Mouse (Mus musculus): ENCODE results near the gene Mapk14. TPM values are rescaled to one million over a fixed set of nuclear protein-coding genes. Genes with fewer than 3 reads are reported as not detected.
"Not testable (repeated sequence)": the region's sequence is repeated elsewhere in the genome, so short reads cannot be mapped to it uniquely, and the experiment has no call there.

Gene Mapk14
- polyA plus RNA-seq, 1 experiment from 2014 or later = 26.5 TPM

DNA sequence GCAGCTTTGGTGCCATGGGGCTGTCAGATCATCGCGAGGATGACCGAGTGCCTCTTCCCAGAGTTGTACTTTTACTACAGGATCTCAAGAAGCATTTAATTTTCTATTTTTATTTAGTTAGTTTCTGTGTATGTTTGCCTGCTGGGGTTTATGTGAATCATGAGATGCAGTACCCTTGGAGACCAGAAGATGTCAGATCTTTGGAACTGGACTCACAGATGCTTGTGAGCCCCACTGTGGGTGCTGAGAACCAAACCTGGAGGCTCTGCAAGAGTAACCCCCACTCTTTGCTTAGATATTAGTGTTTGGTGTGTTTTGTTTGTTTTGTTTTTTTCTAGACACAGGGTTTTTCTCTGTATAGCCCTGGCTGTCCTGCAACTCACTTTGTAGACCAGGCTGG, 22.9 kb downstream of the Mapk14 start:
- no peak for DNase-seq (ENCODE audit: low spot score)
- no peak overlapping the region for H3K27ac ChIP-seq (ENCODE audit: low read depth, low read length)
- no peaks in the 10 kb centered on the region for H3K9me3 ChIP-seq (replicated peaks; ENCODE audit: control insufficient read depth, low read length)
- H3K36me3 ChIP-seq (ENCODE audit: control insufficient read depth, insufficient read depth, low read length) = peaks cover 41% of the 10 kb centered on the region
- no peak overlapping the region for H3K4me2 ChIP-seq (ENCODE audit: low read length)
- no peak for ATAC-seq
- H3K4me3 ChIP-seq (ENCODE audit: low read depth, low read length) = no peak overlapping the region
- no peaks in the 10 kb centered on the region for H3K27me3 ChIP-seq (replicated peaks; ENCODE audit: control insufficient read depth, insufficient read depth, low read length)
- WGBS = 95% methylated on average over 3 of the region's 3 CpGs
- H3K9ac ChIP-seq (ENCODE audit: low read length) = no peak overlapping the region
- no peaks in the 10 kb centered on the region for H3K4me1 ChIP-seq (ENCODE audit: control insufficient read depth, insufficient read depth, low read length)

DNA sequence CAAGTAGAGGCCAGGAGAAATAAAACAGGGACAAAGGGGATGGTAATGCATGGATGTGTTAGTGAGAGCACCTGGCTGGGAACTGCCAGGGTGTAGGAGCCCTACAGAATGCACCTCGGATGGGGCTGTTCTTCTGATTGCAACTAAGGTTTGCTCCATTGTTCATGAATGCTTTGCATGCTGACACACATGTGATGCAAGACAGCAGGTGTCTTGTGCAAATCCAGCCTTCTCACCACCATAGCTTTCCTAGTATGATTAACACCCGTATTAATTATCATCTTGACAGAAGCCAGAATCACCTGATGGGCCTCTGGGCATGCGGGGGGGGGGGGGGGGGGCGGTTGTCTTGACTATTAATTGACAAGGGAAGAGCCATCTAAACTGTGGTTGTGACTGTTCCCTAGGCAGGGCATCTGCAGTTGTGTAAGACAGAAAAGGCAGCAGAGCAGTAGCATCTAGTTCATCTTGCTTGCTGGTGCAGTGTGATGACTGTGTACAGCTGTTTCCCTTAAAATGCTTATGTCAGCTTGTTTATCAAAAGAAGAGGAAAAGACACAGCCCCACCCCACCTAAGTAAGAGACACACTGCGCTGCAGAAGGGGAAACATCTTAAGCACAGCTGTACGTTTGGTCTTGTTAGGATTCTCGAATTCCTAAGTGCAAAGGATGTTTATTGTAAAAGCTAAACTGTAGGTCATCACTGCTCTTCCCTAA, 24.9 kb downstream of the Mapk14 start:
- Histone ChIP-seq H3K4me2 (ENCODE audit: low read length) (no peak overlapping the region), H3K9ac (ENCODE audit: low read length) (no peak overlapping the region), H3K36me3 (ENCODE audit: control insufficient read depth, insufficient read depth, low read length) (peaks cover 54% of the 10 kb centered on the region), H3K9me3 (replicated peaks; ENCODE audit: control insufficient read depth, low read length) (no peaks in the 10 kb centered on the region), H3K27me3 (replicated peaks; ENCODE audit: control insufficient read depth, insufficient read depth, low read length) (no peaks in the 10 kb centered on the region), H3K27ac (ENCODE audit: low read depth, low read length) (no peak overlapping the region; the same call in 1 of the 2 replicates), H3K4me3 (ENCODE audit: low read depth, low read length) (no peak overlapping the region), H3K4me1 (ENCODE audit: control insufficient read depth, insufficient read depth, low read length) (no peaks in the 10 kb centered on the region)
- DNase-seq (ENCODE audit: low spot score) = peak; percentile 9
- ATAC-seq = no peak
- 78% methylated on average over 7 of the region's 7 CpGs for WGBS

DNA sequence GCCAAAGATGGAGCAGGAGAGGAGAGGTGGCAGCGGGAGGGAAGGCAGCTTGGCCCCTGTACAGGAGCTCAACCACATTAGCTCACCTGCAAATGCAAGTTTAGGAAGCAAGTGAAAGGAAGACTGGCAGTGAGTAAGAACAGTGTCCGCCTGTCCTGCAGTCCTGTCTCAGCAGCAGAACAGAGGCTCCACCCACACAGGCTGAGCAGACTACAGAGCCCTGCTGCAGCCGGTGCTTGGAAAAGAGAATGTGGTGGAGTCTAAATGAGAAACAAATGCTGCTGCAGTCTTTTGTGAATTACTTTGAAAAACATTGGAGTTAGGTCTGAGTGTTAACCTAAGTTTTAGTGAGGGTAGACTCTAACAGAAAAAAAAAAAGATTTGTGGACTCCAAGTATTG, 26.4 kb downstream of the Mapk14 start:
- Histone ChIP-seq H3K4me2 (ENCODE audit: low read length) (no peak overlapping the region), H3K27me3 (replicated peaks; ENCODE audit: control insufficient read depth, insufficient read depth, low read length) (no peaks in the 10 kb centered on the region), H3K9me3 (replicated peaks; ENCODE audit: control insufficient read depth, low read length) (no peaks in the 10 kb centered on the region), H3K36me3 (ENCODE audit: control insufficient read depth, insufficient read depth, low read length) (peaks cover 54% of the 10 kb centered on the region), H3K4me1 (ENCODE audit: control insufficient read depth, insufficient read depth, low read length) (no peaks in the 10 kb centered on the region), H3K27ac (ENCODE audit: low read depth, low read length) (no peak overlapping the region), H3K4me3 (ENCODE audit: low read depth, low read length) (no peak overlapping the region), H3K9ac (ENCODE audit: low read length) (no peak overlapping the region)
- DNase-seq (ENCODE audit: low spot score) = no peak
- WGBS = 61% methylated on average over 3 of the region's 3 CpGs
- no peak for ATAC-seq

DNA sequence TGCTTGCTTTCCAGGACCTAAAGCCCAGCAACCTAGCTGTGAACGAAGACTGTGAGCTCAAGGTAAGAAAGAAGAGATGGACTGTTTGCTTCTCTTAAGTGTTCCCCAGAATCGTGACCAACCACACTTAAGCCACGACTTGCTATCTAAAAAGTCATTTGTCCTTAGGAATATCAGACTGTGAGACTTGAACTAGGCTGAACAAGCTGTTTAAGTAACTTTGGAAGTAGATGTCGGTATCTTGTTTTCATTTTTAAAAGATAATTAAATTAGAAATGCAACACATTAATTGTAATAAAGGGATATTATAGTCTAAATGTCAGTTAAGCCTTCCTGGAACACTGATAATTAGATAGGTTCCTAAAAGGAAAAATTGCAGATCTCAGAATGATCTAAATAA, 34.7 kb downstream of the Mapk14 start, which contains the start of gene AC170998.1:
Gene AC170998.1, plus strand, starts transcription at position 301 of the 400 bp plus-strand sequence.
- no peaks in the 10 kb centered on the region for H3K9me3 ChIP-seq (replicated peaks; ENCODE audit: control insufficient read depth, low read length)
- DNase-seq (ENCODE audit: low spot score) = no peak
- H3K9ac ChIP-seq (ENCODE audit: low read length) = no peak within 1 kb of the TSS
- H3K27ac ChIP-seq (ENCODE audit: low read depth, low read length) = no peak within 1 kb of the TSS
- no peak for ATAC-seq
- H3K4me3 ChIP-seq (ENCODE audit: low read depth, low read length) = no peak within 1 kb of the TSS
- H3K4me2 ChIP-seq (ENCODE audit: low read length) = no peak within 1 kb of the TSS
- peaks cover 53% of the 10 kb centered on the region for H3K36me3 ChIP-seq (ENCODE audit: control insufficient read depth, insufficient read depth, low read length)
- WGBS = 94% methylated on average over 4 of the region's 4 CpGs
- no peaks in the 10 kb centered on the region for H3K4me1 ChIP-seq (ENCODE audit: control insufficient read depth, insufficient read depth, low read length)
- no peaks in the 10 kb centered on the region for H3K27me3 ChIP-seq (replicated peaks; ENCODE audit: control insufficient read depth, insufficient read depth, low read length)

DNA sequence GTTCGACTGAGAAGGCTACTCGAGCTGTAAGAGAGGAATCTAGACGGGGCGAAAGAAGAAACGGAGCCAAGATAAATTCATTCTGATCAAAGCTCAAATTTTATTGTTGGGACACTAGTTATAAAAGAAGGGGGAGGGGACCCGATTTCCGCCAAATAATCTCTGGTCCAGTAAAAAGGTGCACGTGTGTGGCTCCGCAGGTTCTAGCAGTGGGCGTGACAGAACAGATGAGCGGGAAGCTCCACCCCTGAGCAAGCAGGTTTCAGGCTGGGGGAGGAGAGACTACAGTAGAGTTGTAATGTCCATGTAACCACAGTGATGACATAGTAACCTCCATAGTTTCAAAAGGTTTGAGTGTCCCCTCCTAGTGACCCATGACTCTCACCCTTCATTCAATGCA, 36.4 kb downstream of the Mapk14 start:
- not testable (repeated sequence) for H3K4me1 ChIP-seq (ENCODE audit: control insufficient read depth, insufficient read depth, low read length); ATAC-seq; H3K4me2 ChIP-seq (ENCODE audit: low read length); H3K9ac ChIP-seq (ENCODE audit: low read length); H3K27me3 ChIP-seq (replicated peaks; ENCODE audit: control insufficient read depth, insufficient read depth, low read length); H3K4me3 ChIP-seq (ENCODE audit: low read depth, low read length); H3K9me3 ChIP-seq (replicated peaks; ENCODE audit: control insufficient read depth, low read length); DNase-seq (ENCODE audit: low spot score); H3K27ac ChIP-seq (ENCODE audit: low read depth, low read length)
- H3K36me3 ChIP-seq (ENCODE audit: control insufficient read depth, insufficient read depth, low read length) = peaks cover 71% of the 10 kb centered on the region
- 88% methylated on average over 11 of the region's 11 CpGs for WGBS

DNA sequence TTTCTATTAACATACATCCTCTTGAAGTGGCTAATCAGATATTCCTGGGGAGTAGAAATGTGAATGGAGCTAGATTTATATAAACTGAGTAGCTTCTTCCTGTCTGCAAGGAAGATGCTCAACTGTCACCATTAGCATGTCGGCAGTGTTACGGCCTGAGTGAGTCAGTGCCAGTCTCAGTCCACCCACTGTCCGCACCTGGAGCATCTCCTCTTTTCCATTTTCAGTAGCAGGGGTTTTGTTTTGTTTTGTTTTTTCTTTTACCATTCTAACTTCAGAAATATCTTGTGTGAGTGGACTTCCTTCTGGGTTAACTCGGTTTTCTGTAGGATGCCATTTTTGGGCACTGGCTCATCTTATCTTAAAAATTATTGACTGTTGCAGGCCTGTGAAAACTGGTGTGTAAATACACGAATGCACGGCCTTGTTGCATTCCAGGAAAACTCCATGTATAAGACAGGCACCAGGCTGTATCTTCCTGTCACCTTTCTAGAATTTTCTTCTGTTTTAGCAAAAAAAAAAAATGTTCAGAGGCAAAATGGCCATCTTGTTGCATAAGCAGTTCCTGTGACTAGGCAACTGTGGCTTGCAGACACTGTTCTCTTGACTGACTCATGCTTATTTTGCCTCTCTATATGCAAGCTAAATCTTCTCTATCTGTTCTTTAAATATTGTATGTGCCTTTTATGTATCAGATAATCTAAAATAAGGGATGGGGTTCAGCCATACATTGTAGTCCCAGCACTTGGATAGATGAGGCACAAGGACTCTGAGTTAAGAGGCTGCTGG, 44.4 kb downstream of the Mapk14 start:
- 93% methylated on average over 6 of the region's 6 CpGs for WGBS
- Histone ChIP-seq H3K27ac (ENCODE audit: low read depth, low read length) (no peak overlapping the region), H3K9ac (ENCODE audit: low read length) (no peak overlapping the region), H3K4me1 (ENCODE audit: control insufficient read depth, insufficient read depth, low read length) (no peaks in the 10 kb centered on the region), H3K4me3 (ENCODE audit: low read depth, low read length) (no peak overlapping the region), H3K27me3 (replicated peaks; ENCODE audit: control insufficient read depth, insufficient read depth, low read length) (no peaks in the 10 kb centered on the region), H3K36me3 (ENCODE audit: control insufficient read depth, insufficient read depth, low read length) (peaks cover 60% of the 10 kb centered on the region), H3K4me2 (ENCODE audit: low read length) (no peak overlapping the region), H3K9me3 (replicated peaks; ENCODE audit: control insufficient read depth, low read length) (no peaks in the 10 kb centered on the region)
- DNase-seq (ENCODE audit: low spot score) (no peak), ATAC-seq (no peak)

DNA sequence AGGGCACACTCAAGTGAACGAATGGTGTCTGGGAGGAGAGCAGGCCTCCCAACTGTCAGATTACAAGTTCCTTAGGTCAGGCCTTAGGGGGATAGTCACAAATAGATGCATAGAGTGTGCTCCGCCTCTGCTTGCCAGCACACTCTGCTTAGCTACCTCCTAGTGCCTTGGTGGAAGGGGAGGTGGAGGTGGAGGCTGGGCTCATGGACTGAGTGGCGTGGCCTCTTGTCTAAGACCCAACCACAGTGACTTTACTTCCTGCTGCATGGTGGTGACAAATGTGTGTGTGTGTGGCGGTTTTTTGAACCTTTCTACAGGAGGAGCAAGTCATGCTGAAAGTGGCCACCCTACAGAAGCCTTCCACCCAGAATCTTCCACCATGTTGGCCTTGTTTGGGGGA, 45.4 kb downstream of the Mapk14 start:
- Histone ChIP-seq H3K27ac (ENCODE audit: low read depth, low read length) (no peak overlapping the region), H3K27me3 (replicated peaks; ENCODE audit: control insufficient read depth, insufficient read depth, low read length) (no peaks in the 10 kb centered on the region), H3K9me3 (replicated peaks; ENCODE audit: control insufficient read depth, low read length) (no peaks in the 10 kb centered on the region), H3K4me1 (ENCODE audit: control insufficient read depth, insufficient read depth, low read length) (no peaks in the 10 kb centered on the region), H3K4me2 (ENCODE audit: low read length) (no peak overlapping the region), H3K36me3 (ENCODE audit: control insufficient read depth, insufficient read depth, low read length) (peaks cover 57% of the 10 kb centered on the region), H3K4me3 (ENCODE audit: low read depth, low read length) (no peak overlapping the region), H3K9ac (ENCODE audit: low read length) (no peak overlapping the region)
- no peak for DNase-seq (ENCODE audit: low spot score)
- ATAC-seq = no peak
- 89% methylated on average over 4 of the region's 4 CpGs for WGBS

DNA sequence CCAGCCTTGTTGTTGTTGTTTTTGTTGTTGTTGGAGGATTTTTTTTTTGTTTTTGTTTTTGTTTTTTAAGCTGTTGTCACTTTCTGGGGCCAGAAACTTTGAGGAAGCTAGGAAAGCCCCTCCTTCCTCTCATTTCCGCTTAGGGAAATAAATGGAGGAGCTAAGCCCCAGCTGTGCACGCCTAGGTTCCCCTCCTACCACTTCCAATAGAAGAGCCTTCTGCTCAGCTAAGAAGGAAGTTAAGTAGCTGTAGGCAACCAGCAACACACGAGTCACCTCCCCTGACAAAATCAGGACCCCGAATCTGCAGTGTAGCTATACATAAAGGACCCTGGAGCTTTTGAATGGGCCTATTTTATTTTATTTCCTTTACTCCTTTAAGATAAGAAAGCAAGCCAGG, 46.8 kb downstream of the Mapk14 start:
- H3K27ac ChIP-seq (ENCODE audit: low read depth, low read length) = no peak overlapping the region
- H3K36me3 ChIP-seq (ENCODE audit: control insufficient read depth, insufficient read depth, low read length) = peaks cover 57% of the 10 kb centered on the region
- no peak overlapping the region for H3K4me3 ChIP-seq (ENCODE audit: low read depth, low read length)
- no peaks in the 10 kb centered on the region for H3K9me3 ChIP-seq (replicated peaks; ENCODE audit: control insufficient read depth, low read length)
- no peak overlapping the region for H3K4me2 ChIP-seq (ENCODE audit: low read length)
- H3K4me1 ChIP-seq (ENCODE audit: control insufficient read depth, insufficient read depth, low read length) = no peaks in the 10 kb centered on the region
- 83% methylated on average over 4 of the region's 4 CpGs for WGBS
- ATAC-seq (no peak), DNase-seq (ENCODE audit: low spot score) (no peak)
- H3K9ac ChIP-seq (ENCODE audit: low read length) = no peak overlapping the region
- no peaks in the 10 kb centered on the region for H3K27me3 ChIP-seq (replicated peaks; ENCODE audit: control insufficient read depth, insufficient read depth, low read length)

DNA sequence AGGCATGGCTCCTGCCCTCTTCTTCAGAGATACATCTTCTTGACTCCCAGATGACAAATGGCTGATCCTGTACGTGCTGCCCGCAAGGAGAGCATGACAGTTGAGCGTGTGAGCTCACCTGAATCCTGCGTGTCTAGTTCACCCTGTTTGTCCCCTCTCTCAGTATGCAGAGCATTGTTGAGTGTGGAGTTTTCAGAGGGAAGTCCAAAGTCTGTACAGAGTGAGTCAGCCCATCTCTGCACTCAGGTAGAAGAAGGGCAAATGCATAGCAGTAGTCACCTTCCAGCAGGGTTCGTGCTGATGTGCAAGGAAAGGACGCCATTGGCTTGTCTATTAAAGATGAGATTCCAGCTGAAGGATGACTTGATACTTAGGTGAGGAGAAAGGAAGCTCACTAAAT, 48.1 kb downstream of the Mapk14 start:
- Histone ChIP-seq H3K36me3 (ENCODE audit: control insufficient read depth, insufficient read depth, low read length) (peaks cover 63% of the 10 kb centered on the region), H3K4me1 (ENCODE audit: control insufficient read depth, insufficient read depth, low read length) (no peaks in the 10 kb centered on the region), H3K9me3 (replicated peaks; ENCODE audit: control insufficient read depth, low read length) (no peaks in the 10 kb centered on the region), H3K4me2 (ENCODE audit: low read length) (no peak overlapping the region), H3K27ac (ENCODE audit: low read depth, low read length) (no peak overlapping the region), H3K9ac (ENCODE audit: low read length) (no peak overlapping the region), H3K4me3 (ENCODE audit: low read depth, low read length) (no peak overlapping the region), H3K27me3 (replicated peaks; ENCODE audit: control insufficient read depth, insufficient read depth, low read length) (no peaks in the 10 kb centered on the region)
- no peak for DNase-seq (ENCODE audit: low spot score)
- ATAC-seq = no peak
- 94% methylated on average over 6 of the region's 6 CpGs for WGBS
